Mouse (Mus musculus) MEL-GATA-1-ER (cell line): ENCODE data around the gene Igsf9b.

ENCODE experiments used
- DNase-seq: peaks from one replicate; pipeline ENCODE4 v3.0.0-alpha.2; 2012; ENCODE audit warnings: low read depth; ENCODE audit errors: extremely low read depth

The Igsf9b gene

GRCm38 (mm10) chr9:27289543-27290308 lies 9.3 kb upstream of the Igsf9b start:
- DNase-seq = no peak

DNA sequence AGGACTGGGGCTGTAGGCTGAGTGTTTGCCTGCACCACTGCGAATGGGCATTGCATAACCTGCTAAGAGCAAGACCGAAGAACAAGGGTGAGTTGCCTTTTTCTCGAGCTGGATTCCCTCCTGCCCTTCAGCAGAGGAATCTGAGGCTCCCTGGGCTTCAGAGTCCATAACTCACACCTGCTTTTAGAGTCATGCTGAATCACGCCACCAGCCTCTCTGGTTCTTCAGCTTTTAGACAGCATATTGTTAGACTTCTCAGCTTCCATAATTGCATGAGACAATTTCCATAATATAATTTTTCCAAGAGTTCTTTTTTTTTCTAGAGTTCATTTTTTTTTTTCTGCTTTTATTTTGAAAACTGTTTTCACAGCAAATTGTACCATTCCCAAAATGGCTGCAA lies 4.6 kb upstream of the Igsf9b start:
- no peak for DNase-seq

DNA sequence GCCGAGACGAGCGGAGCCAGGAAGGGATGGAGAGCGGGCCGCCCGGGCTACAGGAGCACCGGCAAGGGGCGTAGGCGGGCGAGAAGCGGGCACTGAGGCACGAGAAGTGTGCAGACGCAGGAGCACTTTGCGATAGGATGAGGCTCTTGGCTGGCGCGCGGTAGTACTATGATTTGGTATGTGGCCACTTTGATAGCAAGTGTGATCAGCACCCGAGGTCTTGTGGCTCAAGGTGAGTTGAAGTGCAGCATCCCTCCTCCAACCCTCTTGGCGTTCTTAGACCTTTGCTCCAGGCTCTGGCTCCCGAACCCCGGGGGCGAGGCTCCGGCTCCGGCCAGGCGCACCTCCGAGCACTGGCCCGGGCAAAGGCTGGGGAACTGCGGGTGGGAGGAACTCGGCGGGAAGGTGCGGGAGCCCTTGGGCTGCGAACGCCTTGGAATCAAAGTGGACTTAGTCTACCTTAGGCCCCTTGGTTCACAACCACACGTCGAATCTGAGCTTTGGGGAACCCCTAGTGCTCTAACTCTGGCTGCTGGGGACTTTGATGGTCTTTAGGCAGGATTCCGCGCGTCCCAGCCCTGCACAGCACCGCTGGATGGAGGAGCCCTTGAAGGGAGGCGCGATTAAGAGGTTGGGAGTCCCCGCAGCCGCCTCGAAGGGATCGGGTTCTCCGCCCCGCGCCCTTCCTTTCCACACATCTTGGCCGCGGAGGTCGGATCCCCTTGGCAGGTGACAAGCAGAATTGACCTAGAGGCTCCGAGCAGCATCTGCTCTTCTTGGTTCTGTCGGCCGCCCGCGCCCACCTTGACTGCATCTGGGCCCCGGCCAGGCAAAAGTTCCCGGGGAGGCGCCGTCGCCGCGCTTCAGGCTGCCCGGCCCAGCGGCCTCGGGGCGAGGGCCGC lies 533 bp downstream of the Igsf9b start:
- no peak for DNase-seq

GRCm38 (mm10) chr9:27300188-27300691 lies 1.2 kb downstream of the Igsf9b start:
- DNase-seq = no peak

DNA sequence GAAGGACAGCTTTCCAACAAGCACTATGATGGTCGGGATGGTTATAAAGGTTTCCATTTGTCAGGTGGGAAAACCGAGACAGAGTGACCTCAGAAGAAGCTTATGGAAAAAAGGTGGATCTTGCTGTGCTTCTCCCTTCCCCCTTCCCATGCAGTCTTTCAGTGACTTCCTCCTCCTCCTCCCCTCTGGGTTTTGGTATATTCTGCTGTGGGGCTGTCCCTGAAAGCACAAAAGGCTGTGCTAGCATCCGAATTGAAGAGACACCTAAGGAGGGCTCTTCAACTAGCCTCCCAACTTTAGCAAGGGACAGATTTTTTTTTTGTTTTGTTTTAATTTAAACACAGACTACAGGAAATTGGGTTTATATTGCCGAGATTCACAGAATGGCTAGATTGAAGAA lies 1.7 kb downstream of the Igsf9b start:
- DNase-seq = no peak

DNA sequence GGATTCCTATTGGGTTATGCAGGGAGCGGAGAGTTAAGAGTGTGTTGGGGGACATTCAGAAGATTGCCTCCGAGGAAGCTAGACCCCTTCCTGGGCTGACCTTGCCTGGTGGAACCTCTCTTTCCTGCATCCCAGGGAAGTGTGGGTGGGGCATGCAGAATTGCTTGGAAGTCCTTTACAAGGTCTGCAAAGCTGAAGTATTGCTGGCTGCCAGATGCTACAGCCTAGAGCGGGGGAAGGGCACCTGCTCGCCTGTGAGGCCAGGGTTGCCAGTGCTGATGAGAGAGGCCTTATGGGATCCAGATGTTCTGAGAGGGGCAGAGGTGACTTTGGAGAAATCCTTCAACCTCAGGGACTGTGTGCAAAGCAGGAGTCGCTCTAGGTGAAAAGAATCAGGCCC lies 2.5 kb downstream of the Igsf9b start:
- no peak for DNase-seq

DNA sequence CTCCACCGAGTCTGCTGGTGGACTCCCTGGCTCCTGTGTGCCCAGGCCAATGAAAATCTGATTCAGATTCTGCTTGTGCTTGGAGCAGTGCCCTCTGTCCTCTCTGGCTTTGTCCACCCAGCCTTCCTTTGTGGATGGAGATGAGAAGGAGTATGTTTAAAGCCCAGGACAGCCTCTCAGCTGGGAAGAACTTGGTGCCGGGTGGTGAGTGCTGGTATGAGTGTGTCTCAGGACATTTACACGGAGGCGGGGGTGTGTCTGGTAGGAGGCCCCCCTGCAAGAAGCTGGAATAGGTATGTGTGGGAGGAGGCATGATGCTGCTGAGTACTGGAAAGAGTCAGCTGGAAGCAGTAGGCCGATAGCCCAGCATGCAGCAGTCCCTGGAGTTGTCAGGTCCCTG lies 3.3 kb downstream of the Igsf9b start:
- no peak for DNase-seq

- no peak for DNase-seq
Observed at GRCm38 (mm10) chr9:27303571-27304484, 4.8 kb downstream of the Igsf9b start.

DNA sequence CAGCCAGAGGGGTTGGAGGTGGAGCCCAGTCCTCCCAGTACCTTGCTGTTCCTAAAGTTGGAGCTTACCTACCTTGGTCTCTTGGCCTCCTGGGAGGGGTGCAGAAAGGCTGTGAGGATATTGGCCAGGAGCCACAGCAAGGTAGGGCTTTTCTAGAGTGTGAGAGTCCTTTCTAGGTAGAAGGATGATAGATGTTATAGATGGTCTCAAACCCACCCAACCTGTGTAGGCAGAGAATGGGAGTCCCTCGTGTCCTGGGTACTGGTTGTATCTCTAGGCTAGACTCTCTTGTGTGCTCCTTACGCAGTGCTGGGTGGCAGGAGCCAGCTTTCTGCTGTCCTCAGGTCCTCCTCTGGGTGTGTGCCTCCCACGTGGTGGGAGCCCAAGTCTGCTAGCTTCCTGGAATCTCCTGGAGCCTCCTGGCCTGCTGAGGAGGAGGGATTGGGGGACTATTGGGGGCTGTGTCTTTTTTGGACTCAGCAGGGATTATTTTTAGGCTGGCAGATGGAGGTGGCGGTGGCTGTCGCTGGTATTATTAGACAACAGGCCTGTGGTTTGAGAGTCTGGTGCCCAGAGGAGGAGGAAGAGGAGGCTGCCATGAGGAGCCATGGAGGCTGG lies 5.6 kb downstream of the Igsf9b start:
- no peak for DNase-seq

- DNase-seq = no peak
Observed at GRCm38 (mm10) chr9:27305502-27305901, 6.5 kb downstream of the Igsf9b start.

DNA sequence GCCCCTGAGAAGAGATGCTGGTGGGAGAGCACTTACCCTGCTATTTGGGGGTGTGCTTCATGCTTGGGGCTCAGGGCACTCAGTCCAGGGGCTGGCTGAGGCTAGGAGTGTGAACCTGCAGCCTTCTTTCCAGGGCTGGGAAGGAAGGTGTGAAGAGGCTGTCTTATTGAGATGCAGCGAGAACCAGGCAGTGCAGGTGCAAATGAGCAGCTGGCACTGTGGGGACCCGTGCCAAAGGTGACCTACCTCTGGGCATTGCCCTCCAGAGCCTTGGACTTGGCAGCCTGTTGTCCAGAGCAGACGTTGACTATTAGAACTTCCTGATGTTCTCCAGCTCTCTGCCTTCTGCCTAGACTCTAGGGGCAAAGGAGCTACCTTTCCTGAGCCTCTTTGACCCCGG lies 7.6 kb downstream of the Igsf9b start:
- DNase-seq = no peak

DNA sequence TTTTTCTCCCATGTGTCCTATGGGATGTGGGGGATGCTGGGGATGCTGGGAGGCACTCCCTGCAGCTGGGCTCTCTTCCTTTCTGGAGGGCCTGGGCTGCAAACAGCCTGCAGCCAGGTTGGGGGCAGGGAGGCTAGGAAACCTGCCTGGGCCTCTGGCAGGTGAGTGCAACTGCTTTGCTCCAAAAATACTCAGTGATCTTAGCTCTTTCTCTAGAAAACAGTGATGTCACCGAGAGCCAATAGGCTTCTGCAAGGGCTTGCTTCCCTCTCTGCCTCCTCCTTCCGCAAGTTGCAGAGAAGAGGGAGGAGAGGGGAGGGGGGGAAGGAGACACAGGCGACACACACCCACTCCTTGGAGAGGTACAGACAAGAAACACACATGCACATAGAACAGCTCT lies 8.3 kb downstream of the Igsf9b start:
- no peak for DNase-seq

DNA sequence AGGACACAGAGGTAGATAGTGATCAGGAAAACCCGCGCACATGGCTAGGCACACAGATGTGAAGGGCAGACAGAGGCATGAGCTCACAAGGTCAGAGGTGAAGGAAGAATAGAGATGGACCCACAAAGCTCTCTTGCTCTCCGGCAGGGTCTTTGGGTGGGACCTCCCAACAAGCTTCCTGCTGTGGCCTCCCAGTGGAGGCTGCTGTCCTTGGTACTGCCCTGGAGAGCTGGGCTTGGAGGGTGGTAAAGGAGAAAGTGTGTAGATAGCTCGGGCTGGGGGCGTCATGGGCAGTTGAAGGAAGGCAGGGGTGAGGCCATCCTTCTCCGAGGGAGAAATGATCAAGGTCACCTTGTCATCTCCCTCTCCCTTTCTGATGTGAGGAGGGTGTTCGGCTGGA lies 9.0 kb downstream of the Igsf9b start:
- no peak for DNase-seq

DNA sequence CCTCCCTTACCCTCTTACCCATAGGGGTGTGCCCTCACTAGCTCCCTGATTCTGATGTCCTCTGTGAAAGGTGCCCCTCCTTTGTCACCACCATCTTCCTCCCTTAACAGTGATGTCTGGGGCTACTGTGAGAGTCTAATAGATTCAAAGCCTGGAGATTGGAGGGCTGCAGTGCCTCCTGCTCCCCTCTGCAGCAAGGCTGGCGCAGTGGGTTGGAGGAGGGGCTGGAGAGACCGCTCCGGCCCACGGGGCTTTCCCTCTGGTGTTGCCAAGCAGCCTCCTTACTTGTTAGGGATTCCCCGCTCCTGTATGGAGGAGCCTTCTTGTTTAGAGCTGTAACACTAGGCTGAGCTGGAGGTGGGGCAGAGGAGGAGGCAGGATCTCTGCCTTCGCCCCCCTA lies 9.6 kb downstream of the Igsf9b start:
- no peak for DNase-seq

- DNase-seq = no peak
Observed at GRCm38 (mm10) chr9:27310005-27310404, 11.0 kb downstream of the Igsf9b start.

- DNase-seq = no peak
Observed at GRCm38 (mm10) chr9:27313427-27313826, 14.4 kb downstream of the Igsf9b start.

DNA sequence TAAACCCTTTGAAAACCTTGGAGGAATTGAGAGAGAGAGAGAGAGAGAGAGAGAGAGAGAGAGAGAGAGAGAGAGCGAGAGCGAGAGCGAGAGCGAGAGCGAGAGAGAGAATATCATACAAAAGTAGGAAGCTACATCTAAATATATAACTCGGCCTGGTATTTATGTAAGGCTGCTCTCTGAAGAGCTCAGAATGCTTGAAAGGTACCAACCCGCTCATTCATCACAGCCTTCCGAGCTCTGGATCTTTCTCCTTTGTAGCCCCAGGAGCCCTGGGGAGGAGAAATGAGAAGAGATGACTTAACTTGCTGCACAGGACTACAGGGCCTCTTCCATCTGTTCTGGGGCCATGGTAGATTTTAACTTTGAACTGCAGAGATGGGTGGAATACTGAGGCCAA lies 22.3 kb downstream of the Igsf9b start:
- DNase-seq = no peak

DNA sequence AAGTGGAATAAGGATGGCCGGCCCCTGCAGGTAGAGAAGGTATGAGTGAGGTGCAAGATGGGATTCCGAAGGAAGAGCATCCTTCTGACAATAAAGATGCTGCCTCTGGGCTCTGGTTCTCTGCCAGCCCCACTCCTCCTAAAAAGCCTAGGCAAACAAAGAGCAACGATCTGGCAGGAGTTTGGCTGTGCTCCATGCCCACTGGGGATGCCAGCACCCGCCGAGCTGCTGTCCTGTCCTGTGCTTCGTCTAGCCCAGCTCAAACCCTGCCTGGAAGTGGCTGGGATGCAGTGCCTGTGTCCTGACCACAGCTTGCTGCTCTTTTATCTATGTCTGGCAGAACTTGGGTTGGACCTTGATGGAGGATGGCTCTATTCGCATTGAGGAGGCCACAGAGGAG lies 23.3 kb downstream of the Igsf9b start:
- DNase-seq = no peak

DNA sequence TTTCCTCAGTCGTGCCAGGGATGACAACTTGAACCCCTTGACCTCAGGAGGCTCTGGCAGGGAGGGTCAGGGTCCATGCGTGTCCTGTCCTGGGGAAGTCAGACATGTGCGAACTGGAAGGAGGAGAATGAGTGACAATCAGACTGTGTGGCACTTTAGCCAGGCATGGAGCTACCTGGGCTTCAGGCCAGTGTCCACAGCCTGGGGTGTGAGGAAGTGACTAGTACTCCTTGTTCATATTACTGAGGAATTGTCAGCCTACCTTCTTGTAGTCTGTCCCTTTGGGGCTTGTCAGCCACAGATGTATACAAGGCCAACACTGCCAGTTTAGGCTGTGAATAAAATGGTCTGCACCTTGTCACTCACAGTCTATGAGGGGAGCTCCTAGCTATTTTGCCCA lies 24.4 kb downstream of the Igsf9b start:
- DNase-seq = no peak

- no peak for DNase-seq
Observed at GRCm38 (mm10) chr9:27325920-27326319, 26.9 kb downstream of the Igsf9b start.

DNA sequence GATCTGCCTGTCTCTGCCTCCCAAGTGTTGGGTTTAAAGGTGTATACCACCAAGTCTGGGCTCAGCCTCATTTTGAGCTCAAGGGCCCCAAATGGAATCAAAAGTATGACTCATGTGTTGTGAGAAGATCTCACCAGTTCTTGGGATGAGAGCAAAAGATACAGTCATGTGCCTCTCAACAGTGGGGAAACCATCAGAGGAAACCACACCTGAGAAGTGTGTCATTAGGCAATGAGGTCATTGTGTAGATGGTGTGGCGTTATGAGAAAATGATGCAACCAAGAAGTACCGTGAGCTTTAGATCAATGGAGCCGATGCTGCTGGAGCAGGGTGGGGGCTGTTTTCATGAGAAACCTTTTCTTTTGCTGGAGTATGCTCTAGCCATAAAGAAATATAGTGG lies 28.6 kb downstream of the Igsf9b start:
- DNase-seq = no peak
